Mouse (Mus musculus) v-Abl transformed pro-B cells (cell line): Measurements from ENCODE around the gene Cacna1a.

Experiments
- in situ Hi-C, 2 experiments: fragments of 400-800 bp; cut with MboI; formaldehyde crosslinking; loops; one replicate each; pipeline ENCODE4 v1.15.1; 2025; ENCODE audit not compliant: unreplicated experiment in 2 of 2

Cacna1a gene

DNA sequence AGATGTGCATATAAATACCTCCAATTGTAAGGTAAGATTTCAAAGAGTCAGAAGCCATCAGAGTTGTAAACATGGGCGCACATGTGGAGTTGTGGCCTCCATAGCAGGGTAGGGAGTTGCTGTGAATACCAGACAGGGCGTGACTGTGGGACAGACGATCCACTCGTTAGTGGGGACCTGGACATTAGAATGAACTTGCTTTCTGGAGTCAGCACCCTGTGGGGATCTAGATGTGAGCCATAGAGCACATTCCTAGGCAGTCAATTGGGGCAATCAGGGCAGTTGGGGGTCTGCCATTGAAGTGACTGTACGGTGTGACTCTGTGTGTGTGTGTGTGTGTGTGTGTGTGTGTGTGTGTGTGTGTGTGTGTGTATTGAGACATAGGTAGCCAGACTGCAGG, 3.4 kb downstream of the Cacna1a start:
- in situ Hi-C loops = loop anchor here in 1 of 2 experiments (25.0 kb wide), 1 partner anchor 371 kb away; no protein-coding TSS in a partner anchor

DNA sequence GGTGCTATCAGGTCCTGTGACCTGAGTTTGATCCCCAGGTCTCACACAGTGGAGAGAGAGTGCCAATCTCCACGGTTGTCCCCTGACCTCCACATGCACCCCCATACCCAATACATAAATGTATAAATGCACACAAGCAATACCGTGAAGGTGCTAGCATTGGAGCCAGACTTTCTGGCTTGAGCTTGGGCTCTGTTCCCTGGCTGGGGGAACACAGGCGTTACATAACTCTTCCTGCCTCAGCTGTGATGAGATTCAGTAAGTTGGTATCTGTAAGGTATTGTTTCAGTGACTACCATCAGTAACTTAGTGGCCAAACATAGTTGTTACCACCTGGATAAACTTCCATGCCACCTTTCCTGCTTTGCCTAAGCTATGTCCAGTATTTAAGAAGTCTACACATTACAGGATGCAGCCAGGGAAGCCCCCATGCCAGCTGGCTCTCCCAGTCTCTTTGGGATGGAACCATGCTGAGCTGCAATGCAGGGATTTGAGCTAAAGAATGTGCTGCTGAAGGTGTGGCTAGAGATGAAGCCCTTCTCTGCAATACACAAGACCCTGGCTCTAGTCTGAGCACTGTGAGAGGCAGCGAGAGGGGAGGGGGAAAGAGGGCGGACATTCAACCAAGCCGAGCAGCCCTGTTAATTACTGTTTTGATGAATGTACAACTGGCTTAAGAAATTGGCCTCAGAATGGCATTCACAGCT, 7.7 kb downstream of the Cacna1a start:
- in situ Hi-C loops = loop anchor here in 1 of 2 experiments (25.0 kb wide), 1 partner anchor 366 kb away; no protein-coding TSS in a partner anchor

DNA sequence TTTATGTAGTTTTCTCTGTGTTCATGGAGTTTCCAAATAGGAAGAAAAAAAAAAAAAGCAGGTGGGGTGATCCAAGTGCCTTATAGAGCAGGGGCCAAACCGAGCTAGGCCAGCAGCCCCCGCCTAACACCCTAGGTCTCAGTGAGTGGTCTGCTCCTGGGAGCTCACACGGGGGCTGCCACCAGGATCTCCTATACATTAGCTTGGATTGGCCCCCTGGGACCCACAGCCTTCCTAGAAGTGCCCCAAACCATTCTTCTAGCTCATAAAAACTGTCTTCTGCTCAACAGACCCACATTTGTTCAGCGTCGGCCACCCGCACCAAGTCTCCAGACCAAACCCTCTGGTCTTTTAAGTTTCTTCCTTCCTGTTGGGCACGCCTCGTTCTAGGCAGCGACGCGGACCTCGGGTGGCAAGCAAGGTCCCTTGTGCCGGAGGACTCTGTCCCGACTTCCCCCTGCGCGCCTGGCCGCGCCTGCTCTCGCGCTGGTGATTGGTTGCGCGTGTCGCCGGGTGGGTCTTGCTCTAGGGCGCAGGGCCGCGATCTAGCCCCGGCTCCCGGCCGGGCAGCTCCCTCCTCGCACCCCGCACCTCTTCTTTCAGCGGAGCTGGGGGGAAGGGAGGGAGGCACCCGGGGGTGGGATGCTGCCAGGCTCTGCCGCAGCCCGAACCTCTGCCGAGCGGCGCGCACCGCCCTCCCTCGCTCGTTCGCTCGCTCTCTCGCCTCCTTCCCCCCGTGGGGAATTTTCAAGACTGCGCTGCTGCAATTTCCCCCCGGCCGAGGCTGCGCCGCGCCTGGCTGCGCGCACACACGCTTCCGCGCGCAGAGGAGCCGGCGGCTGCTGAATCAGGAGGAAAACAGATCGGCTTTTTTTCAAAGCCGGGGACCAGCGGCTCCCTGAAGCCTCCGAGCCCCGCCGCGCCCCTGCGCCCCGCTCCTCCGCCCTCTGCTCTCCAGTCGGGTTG, 25.9 kb downstream of the Cacna1a start:
- in situ Hi-C loops = no loop called here

DNA sequence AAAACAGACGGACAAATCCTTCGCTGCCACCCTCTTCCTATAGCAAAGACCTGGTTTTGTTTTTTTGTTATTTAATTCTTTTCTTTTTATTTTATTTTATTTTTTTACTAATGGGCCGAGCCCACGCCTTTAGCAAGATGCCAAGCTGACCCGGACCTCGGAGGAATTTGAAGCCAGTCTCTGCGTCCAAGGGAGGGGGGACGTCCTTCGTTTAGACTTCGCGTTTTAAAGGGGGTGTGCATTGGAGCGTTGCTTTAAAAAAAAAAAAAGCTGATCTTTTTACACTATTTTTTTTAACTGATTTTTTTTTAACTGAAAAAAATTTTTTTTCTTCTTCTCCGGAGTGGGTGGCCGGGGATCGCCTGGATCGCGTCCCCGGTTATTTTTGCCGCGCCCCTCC, 26.7 kb downstream of the Cacna1a start:
- in situ Hi-C loops = no loop called here

DNA sequence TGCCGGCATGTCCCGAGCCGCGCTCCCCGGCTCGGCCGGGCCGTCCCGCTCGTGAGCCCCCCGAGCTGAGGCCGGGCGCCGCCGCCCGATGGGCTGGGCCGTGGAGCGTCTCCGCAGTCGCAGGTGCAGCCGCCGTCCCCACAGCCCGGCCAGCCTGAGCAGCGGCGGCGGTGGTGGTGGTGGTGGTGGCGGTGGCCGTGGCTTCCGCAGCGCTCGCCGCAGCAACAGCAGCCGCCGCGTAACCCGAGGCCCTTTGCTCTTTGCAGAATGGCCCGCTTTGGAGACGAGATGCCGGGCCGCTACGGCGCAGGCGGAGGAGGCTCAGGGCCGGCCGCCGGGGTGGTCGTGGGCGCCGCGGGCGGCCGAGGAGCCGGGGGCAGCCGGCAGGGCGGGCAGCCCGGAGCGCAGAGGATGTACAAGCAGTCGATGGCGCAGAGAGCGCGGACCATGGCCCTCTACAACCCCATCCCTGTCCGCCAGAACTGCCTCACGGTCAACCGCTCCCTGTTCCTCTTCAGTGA, 27.2 kb downstream of the Cacna1a start:
- in situ Hi-C loops = no loop called here

DNA sequence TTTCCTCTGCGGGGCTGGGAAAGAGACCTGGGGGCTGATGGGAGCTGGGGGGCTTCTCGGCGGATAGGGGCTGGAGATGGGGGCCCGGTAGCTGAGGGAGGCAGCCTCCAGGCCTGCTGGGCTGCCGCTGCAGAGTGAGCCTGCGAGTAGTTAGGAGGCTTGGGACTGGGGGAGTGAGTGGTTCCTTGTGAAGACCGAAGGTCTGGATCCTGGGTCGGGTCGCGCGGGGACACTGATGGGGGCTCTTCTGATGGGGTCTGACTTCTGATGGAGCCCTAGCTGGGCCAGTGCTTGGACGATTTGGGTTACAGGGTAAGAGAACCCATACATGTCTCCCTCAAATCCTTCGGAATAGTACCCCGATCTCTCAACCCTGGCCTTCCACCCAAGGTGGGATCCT, 27.8 kb downstream of the Cacna1a start:
- in situ Hi-C loops = no loop called here

DNA sequence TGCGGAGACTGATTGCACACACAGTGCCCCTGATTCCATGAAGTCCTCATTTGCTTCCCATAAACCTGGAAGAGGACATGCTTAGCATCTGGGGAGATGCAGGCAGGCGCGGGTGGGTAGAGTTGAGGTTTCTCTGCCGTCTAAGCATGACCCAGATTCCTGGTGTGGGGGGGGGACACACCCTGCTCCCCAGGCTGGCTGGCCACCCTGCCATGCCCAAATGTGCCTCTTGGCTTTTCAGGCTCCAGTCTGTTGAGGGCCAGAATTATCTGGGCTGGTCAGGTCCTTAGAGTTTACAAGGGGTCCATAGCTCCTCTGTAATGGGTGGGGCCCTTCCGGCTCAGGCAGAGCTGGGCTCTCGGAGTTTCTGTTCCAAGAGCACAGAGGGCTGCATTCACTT, 28.7 kb downstream of the Cacna1a start:
- in situ Hi-C loops = no loop called here

DNA sequence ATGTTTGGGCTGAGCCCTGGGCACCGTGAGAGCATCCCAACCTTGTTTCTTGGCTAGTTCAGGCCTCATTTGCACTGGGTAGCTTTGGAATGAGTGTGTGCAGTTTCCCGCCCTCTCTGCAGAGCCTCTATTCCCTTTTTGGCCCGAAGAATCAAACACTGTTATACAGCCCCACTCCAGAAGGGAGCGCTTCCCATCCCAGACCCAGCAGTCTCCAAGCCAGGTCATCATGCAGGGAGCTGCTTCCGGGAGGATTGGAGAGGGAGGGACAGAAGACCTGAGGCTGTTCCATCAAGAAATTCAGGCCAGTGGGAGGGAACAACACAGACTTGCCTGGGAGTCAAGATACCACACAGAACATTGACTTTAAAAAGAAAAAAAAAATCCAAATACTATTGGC, 29.6 kb downstream of the Cacna1a start:
- in situ Hi-C loops = no loop called here

DNA sequence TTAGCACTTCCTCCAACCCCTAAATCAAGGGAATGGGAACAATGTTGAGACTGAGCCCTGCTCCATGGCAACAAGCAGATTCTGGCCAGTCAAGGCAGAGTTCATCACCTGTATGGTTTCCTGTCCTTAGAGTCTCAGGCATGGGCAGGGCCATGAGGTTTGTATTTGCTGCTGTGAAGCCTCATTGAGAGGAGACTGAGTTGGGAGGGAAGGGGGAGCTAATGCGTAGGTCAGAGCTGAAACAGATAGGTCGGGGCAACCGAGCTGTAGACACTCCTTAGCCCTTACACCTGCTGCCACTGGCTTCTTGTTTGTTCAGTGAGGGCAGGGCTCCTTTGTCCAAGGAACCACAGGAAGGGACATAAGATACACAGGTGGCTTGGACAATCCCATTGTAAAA, 36.2 kb downstream of the Cacna1a start:
- in situ Hi-C loops = no loop called here

DNA sequence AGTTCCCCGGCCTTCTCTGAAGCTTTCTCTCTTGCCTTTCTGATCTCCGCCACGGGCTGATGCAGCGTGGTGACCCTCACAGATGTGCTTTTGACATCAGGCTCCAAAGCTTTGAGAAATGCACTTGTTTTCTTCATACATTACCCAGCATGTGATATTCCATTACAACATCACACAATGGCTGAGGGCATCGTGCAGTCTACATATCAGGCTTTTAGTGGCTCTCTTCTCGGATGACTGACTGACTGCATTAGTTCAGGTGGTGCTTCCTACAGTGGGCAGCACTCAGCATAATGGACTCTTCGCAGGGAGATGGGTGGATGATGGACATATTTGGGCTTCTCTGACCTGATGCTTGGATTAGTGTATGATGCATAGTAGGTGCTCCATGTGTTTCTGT, 37.8 kb downstream of the Cacna1a start:
- in situ Hi-C loops = no loop called here

DNA sequence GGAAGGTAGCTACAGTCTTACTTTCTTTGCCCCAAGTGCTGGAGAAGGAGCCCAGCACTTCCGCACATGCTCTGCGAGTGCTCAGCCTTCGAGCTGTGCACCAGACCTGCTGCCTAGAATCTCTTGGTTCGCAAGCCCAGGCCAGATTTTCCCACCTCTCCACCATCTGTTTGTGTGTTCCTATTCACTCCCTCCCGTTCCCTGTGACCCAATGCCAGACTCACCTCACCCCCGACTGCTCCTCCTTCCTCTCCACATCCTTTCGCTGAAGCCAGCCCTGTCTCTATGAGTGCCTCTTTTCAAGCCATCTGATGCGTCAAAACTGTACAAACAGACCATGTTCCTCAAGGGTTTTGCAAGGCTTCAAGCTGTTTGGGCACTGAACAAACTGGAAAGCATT, 38.3 kb downstream of the Cacna1a start:
- in situ Hi-C loops = no loop called here

DNA sequence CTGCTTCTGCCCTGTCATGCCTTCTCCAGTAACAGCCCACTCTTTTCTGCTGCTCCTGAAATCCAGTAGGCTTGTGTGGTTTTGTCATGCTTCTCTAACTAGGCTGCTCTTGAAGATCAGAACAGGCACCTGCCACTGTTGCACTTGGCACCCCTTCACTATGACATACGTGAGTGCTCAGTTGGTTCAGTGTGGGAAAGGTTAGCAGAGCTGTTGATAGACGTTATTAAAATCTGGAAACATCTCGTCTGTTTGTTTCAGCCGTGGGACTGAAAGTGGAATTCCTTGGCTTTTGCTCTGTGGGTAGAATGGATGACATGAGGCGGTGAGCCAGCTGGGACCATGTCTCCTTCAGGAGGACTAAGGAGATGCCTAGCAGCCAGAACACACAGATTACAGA, 39.8 kb downstream of the Cacna1a start:
- in situ Hi-C loops = no loop called here

DNA sequence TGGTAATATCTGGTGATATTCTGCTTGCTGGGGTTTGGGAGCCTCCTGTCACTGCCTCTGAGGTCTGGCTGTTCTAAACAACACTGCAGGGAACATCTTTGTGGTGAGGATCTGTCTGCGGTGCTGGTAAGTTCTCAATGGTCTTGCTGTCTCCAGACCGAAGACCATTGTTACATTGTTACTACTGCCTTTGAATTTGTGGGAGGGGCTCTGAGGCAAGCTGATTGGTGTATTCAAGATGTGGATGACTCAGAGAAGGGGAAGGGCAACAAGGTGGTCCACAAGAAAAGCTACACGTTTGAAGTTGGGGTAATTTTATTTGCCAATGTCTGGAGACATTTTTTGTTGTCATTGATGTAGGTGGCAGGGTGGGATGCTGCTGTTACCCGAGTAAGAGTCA, 40.8 kb downstream of the Cacna1a start:
- in situ Hi-C loops = no loop called here

DNA sequence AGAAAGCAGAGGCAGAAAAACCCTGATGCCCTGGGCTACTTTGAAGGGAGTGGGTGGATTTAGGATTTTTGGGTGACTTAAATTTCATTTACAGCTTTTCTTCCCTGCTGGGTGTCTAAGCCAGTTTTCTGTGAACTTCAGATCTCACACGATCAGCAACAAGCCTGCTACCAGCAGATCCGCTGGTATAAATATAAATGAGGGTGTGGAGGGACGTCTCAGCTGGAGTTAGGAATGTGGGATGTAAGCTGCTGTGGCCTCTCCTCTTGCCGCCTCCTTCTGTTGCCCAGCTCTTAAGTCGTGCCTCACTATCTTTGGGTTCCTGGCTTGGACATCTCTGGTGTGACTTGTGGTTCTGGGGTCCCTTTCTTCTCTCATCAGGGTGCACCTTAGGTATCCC, 41.3 kb downstream of the Cacna1a start:
- in situ Hi-C loops = no loop called here

DNA sequence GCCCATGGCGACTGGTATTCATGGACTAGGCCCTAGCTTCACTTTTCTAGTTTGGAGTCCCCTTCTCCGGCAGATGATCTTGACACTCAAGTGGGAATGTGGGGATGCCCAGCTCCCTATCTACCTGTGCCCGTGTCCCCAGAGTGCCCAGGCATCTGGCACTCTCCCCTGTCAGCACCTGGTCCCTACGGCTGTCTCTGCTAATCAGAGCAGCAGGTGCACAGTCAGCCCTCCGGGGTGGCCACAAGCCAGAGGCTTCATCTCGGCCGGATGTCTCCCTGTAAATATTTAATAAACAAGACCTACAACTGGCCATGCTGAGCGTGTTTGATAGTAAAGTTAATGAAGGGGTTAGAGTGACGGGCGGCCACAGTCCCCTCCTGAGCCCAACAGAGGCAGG, 47.1 kb downstream of the Cacna1a start:
- in situ Hi-C loops = no loop called here

DNA sequence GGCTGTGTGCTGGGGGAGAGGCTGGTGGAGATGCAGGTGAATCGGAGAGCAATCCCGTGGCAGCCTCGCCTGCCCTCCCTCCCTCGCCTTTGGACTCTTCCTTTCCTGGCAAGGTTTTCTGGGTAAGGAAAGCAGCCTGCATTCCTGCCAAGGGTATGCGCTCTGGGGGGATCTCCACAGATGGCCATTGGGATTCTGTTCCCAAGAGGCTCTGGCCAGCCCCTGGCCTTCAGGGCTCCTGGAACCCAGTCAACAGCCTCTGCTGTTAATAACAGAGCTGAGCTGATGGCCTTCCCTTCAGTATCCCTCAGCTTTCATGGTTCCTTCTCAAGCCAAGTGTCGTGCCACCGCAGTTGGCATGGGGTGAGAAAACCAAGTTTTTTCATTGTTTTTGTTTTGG, 51.6 kb downstream of the Cacna1a start:
- in situ Hi-C loops = no loop called here

DNA sequence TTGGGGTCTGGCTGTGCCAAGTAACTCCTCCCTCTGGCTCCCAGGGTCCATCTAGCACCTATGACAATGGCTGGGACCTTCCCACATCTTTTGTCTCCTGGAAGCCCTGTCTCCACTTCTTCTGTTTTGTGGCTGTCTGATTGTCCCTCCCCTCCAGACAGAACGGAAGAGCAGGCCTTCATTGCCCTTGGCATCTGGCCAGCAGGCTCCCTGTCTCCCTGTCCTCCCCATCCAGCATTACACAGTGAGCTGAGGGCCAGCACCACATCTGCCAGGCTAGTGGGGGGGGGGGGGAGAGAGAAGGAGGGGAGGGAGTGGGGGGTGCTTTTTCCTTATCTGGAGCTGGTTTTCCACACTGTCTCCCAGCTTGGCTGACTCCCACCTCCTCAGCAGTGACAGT, 53.8 kb downstream of the Cacna1a start:
- in situ Hi-C loops = no loop called here

DNA sequence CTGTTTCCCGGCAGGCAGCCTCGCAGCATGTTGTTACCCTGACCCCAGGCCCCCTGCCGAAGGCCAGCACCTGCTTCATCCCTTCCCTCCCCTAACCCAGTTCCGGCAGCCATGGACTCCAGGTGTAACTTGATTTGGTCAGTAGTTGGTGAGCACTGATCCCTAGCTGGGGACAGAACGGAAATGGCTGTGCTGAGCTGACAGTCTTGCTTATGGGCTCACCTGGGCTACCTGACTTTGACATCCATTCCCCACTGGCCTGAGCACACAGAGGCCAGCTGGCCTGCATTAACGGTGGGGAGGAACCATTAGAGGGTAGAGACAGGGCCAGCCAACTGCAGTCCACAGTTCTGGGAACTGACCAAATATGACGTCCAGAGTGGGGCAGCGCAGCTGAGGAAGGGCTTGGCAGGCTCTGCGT, 58.3 kb downstream of the Cacna1a start:
- in situ Hi-C loops = no loop called here

DNA sequence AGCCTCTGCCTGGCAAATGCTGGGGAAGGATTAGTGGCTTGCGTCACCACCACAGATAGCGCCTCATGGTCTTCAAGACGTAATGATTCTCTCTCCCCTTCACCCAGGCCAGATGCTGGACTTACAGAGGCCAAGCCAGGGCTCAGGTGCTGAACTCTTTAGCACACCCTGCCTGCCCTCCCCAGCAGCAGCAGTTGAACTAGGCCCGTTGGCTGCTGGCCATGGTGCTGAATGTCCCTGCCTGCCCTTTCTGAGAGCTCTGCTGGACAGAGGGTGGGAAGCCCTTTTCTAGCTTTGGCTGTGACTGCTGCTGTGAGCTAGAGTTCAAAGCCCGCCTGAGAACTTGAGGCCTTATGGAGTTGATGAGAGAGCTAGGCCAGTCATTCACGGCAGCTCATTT, 66.3 kb downstream of the Cacna1a start:
- in situ Hi-C loops = no loop called here

DNA sequence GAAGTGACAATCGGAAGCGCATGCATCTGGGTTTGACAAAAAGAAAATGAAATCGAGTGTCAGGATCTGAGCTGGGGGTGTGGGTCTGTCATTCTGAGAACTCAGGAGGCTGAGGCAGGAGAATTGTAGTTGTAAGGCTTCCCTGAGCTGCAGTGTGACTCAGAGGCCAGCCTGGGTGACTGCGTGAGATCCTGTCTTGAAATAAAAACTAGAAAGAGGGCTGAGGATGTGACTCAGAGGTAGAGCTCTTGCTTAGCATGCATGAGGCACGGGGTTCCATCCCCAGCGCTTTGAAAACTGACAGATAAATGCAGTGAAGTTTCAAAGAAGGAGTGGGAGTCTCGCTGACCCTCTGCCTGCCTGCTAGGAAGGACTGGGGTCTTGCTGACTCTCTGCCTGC, 70.6 kb downstream of the Cacna1a start:
- in situ Hi-C loops = no loop called here

DNA sequence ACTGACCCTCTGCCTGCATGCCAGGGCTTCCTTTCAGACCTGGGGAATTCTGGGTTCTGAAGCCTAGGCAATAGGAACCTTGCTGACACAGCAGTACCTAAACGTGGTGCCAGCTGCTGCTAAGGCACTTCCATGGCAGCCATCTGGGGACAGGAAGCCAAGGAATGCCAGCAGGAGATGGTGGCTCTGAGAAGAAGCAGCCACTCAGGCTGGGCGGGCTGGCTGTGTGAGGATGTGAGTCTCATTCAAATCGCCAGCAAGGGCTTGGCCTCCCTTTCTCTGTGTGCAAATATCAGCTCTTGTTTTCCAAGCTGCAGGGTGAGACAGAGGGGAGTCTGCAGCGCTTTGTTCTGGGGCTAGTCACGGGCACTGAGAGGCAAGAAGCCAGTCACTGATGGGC, 71.0 kb downstream of the Cacna1a start:
- in situ Hi-C loops = no loop called here

DNA sequence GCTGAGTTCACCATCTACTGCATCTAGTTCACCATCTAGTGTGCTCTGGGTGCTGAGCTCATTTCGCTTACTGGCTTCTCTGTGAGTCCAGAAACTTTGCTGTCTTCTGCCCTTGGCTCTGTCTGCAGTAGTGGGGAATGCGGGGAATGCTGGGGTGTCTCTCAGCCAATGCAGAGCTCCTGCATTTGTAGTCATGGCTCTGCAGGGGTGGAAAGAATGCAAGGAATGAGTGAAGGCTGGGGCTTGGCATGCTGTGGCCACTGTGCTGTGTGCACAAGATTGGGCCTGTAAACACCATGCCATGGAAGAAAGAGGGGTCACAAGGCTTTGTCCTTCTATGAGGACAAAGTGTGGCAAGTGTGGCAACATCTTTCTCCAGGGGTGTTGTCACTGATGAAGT, 72.5 kb downstream of the Cacna1a start:
- in situ Hi-C loops = no loop called here
